Mouse (Mus musculus) left cerebral cortex, adult 2 months (tissue): ENCODE results near the gene A030003K21Rik. TPM values are rescaled to one million over a fixed set of nuclear protein-coding genes. Genes with fewer than 3 reads are reported as not detected.
"Not testable (repeated sequence)": the region's sequence is repeated elsewhere in the genome, so short reads cannot be mapped to it uniquely, and the experiment has no call there.

Experiments used
- DNase-seq, 2 experiments: peaks; one replicate each; pipeline ENCODE4 v3.0.0; 2021 to 2022; ENCODE audit warnings: low spot score in 2 of 2, mixed read lengths in 1 of 2; ENCODE audit errors: extremely low spot score in 1 of 2
- H3K27ac ChIP-seq: fragments of 200-600 bp; 2 replicates; pipeline ENCODE4 v1.8.1; 2022
- H3K4me3 ChIP-seq: fragments of 200-600 bp; 2 replicates; pipeline ENCODE4 v1.8.1; 2022
- CTCF ChIP-seq: fragments of 200-600 bp; IDR thresholded peaks from 2 replicates; pipeline ENCODE4 v1.8.1; 2022; ENCODE audit warnings: antibody characterized with exemption, mild to moderate bottlenecking, moderate library complexity
- intact Hi-C: fragments of 180-260 bp; cut with DNase I; formaldehyde crosslinking; loops from one replicate; pipeline ENCODE4 v1.15.1; 2025
- total RNA-seq, 2 experiments: library from RNA; stranded (reverse); gene quantifications; 2 replicates each; pipeline ENCODE4 v1.2.3; 2021

A030003K21Rik gene
- total RNA-seq, 2 experiments from 2014 or later = not detected

- no peak for DNase-seq
- Histone ChIP-seq H3K4me3 (no peak within 1 kb of the TSS), H3K27ac (no peak within 1 kb of the TSS)
- no peak for TF ChIP-seq CTCF
- intact Hi-C loops = no loop called here
Measured at GRCm38 (mm10) chr1:82959870-82960385, 16.7 kb upstream of the A030003K21Rik start, which contains the start of gene Gm47955. Gm47955 (plus strand) TSS chr1:82960286.

DNA sequence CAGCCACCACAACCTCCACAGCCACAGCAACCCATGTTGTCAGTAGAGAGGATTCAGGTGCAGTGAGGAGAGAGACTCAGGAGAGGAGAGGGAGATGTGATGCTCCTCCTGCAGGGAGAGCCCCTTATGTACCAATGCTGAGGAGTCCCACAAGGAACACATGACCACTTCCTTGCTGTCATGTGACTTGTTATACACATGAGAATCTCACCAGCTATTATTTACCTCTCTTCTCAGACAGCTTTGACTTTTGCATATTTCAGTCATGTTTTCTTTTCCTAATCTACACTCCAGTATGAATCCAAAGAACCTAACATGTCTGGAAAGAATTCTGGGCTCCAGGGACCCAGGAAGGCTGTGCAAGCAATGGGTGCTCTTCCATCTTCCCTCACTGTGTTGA is 12.7 kb upstream of the A030003K21Rik start, which contains the start of gene Gm7544:
Gene Gm7544, minus strand, starts transcription at position 101 of the 400 bp plus-strand sequence.
- H3K4me3 ChIP-seq, intact Hi-C loops, DNase-seq, H3K27ac ChIP-seq: not testable (repeated sequence)

DNA sequence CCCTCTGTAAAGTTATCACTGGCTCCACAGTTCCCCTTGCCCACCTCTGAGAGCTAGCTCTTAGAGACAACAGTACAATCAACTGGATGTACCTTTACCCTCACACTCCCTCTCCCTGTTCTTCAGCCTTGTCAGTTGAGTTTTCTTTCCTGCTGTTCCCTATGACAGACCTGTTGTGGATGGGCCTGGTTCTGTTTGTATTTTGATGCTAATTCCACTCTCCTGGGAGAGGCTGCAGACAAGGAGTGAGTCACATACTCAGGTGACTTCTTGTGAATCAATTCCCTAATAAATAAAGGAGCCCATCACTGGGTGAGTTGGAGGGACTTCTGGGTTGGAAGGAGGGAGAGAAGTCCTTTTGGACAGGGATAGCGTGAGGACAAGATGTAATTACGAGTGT is 5.4 kb upstream of the A030003K21Rik start:
- DNase-seq = no peak
- H3K4me3 ChIP-seq = no peak overlapping the region
- H3K27ac ChIP-seq = no peak overlapping the region
- TF ChIP-seq CTCF = no peak
- intact Hi-C loops = no loop called here

DNA sequence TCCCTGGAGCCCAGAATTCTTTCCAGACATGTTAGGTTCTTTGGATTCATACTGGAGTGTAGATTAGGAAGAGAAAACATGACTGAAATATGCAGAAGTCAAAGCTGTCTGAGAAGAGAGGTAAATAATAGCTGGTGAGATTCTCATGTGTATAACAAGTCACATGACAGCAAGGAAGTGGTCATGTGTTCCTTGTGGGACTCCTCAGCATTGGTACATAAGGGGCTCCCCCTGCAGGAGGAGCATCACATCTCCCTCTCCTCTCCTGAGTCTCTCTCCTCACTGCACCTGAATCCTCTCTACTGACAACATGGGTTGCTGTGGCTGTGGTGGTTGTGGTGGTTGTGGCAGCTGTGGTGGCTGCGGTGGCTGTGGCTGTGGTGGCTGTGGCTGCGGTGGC is 2.8 kb upstream of the A030003K21Rik start:
- H3K27ac ChIP-seq, H3K4me3 ChIP-seq, DNase-seq, intact Hi-C loops: not testable (repeated sequence)

GRCm38 (mm10) chr1:82942505-82942904 is 683 bp downstream of the A030003K21Rik start:
- intact Hi-C loops, H3K27ac ChIP-seq, DNase-seq, H3K4me3 ChIP-seq: not testable (repeated sequence)

- intact Hi-C loops = no loop called here
- Histone ChIP-seq H3K27ac (no peak overlapping the region), H3K4me3 (no peak overlapping the region)
- no peak for DNase-seq
- TF ChIP-seq CTCF = no peak
Measured at GRCm38 (mm10) chr1:82938666-82939065, 4.5 kb downstream of the A030003K21Rik start.

- intact Hi-C loops = not testable (repeated sequence)
Measured at GRCm38 (mm10) chr1:82931326-82931725, 11.9 kb downstream of the A030003K21Rik start, which contains the start of gene Gm6217. Gm6217 (minus strand) TSS chr1:82931399.

DNA sequence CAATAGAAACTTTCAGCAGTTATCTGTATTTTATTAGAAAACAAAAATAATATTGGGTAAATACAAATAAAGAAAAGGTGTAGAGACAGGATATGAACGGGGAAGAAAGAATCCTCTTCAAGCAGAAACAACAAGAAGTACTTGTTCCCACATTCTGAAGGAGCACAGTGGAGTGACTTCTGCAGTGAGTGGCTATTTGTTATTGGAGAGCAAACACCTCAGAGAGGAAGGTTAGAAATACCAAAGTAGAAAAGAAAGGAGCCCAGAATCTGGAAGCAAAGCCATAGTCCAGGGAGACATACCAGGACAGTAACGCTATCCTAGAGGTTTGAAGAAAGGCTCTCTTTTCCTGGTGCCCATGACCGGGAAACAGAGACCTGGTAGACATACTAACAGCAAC is 12.6 kb downstream of the A030003K21Rik start:
- intact Hi-C loops, H3K4me3 ChIP-seq, DNase-seq, H3K27ac ChIP-seq: not testable (repeated sequence)

More at GRCm38 (mm10) chr1:82931326-82931725, 11.9 kb downstream of the A030003K21Rik start, which contains the start of gene Gm6217:
- H3K27ac ChIP-seq, H3K4me3 ChIP-seq, DNase-seq: not testable (repeated sequence)

GRCm38 (mm10) chr1:82924650-82925049 is 18.5 kb downstream of the A030003K21Rik start, which contains the start of gene A030014E15Rik:
A030014E15Rik (plus strand) TSS chr1:82924917.
- TF ChIP-seq CTCF = no peak
- intact Hi-C loops = no loop called here
- Histone ChIP-seq H3K4me3 (no peak within 1 kb of the TSS), H3K27ac (no peak within 1 kb of the TSS)
- DNase-seq = no peak

GRCm38 (mm10) chr1:82913434-82913833 is 29.8 kb downstream of the A030003K21Rik start:
- H3K27ac ChIP-seq, H3K4me3 ChIP-seq, intact Hi-C loops, DNase-seq: not testable (repeated sequence)

DNA sequence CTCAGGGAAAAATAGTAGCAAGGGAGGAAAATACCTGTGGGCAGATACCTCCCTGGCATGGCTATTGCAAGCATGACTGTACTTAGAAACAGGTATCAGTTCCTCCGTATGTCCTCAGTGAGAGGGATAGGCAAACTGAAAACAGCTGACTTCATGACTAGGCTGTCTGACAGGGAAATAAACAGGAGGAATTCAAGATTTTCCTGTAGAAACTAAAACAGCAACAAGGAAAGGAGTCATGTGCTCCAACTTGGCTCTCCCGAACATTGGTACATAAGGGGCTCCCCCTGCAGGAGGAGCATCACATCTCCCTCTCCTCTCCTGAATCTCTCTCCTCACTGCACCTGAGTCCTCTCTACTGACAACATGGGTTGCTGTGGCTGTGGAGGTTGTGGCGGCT is 30.2 kb downstream of the A030003K21Rik start, which contains the start of gene A030005L19Rik:
Gene A030005L19Rik, plus strand, starts transcription at position 301 of the 400 bp plus-strand sequence.
- no peak for DNase-seq
- intact Hi-C loops = no loop called here
- Histone ChIP-seq H3K4me3 (no peak within 1 kb of the TSS), H3K27ac (no peak within 1 kb of the TSS)
- peak; percentile 9 for TF ChIP-seq CTCF

GRCm38 (mm10) chr1:82905886-82906285 is 37.3 kb downstream of the A030003K21Rik start:
- intact Hi-C loops = no loop called here
- no peak for DNase-seq
- no peak overlapping the region for H3K27ac ChIP-seq
- TF ChIP-seq CTCF = no peak
- no peak overlapping the region for H3K4me3 ChIP-seq

- DNase-seq = no peak
- H3K4me3 ChIP-seq = no peak overlapping the region
- TF ChIP-seq CTCF = no peak
- H3K27ac ChIP-seq = no peak overlapping the region
- intact Hi-C loops = no loop called here
Measured at GRCm38 (mm10) chr1:82901201-82901600, 42.0 kb downstream of the A030003K21Rik start.
